Mouse (Mus musculus) E14TG2a.4 (cell line): ENCODE measurements around the gene Mnd1.

ENCODE experiments used
- H3K27me3 ChIP-seq: 2 replicates; pipeline ENCODE4 v1.6.1; 2014; ENCODE audit warnings: low read length, control low read depth; ENCODE audit not compliant: insufficient read depth
- H3K36me3 ChIP-seq: 2 replicates; pipeline ENCODE4 v1.6.1; 2014; ENCODE audit warnings: low read length, control low read depth; ENCODE audit not compliant: insufficient read depth
- H3K4me1 ChIP-seq: replicated peaks from 2 replicates; pipeline ENCODE4 v1.6.1; 2014; ENCODE audit warnings: low read depth, low read length, control low read depth
- H3K4me3 ChIP-seq: replicated peaks from 2 replicates; pipeline ENCODE4 v1.5.1; 2014; ENCODE audit warnings: mild to moderate bottlenecking, low read length
- H3K9me3 ChIP-seq: 2 replicates; pipeline ENCODE4 v1.6.1; 2014; ENCODE audit warnings: low read length, control low read depth
- CTCF ChIP-seq: conservative IDR thresholded peaks from 2 replicates; pipeline ENCODE4 v1.5.1; 2014; ENCODE audit warnings: low read length
- NANOG ChIP-seq: IDR thresholded peaks from 2 replicates; pipeline ENCODE4 v1.6.1; 2014; ENCODE audit warnings: borderline replicate concordance, low read length, mixed read lengths
- POU5F1 ChIP-seq: IDR thresholded peaks from 2 replicates; pipeline ENCODE4 v1.6.1; 2014; ENCODE audit warnings: low read length, borderline replicate concordance

The Mnd1 gene

GRCm38 (mm10) chr3:84155558-84156006, at the start of gene Mnd1:
Gene Mnd1 (minus strand): TSS chr3:84155786.
- TF ChIP-seq POU5F1 (no peak), NANOG (no peak), CTCF (peak; percentile 36)
- H3K36me3 ChIP-seq: peaks cover 24% of the 10 kb centered on the region
- no peaks in the 10 kb centered on the region for H3K27me3 ChIP-seq
- H3K9me3 ChIP-seq: peaks cover 13% of the 10 kb centered on the region
- peaks cover 22% of the 10 kb centered on the region for H3K4me1 ChIP-seq
- peak within 1 kb of the TSS; percentile 90 for H3K4me3 ChIP-seq

GRCm38 (mm10) chr3:84204640-84205039, 49.1 kb upstream of the Mnd1 start:
- Histone ChIP-seq H3K27me3 (no peaks in the 10 kb centered on the region), H3K4me1 (peaks cover 39% of the 10 kb centered on the region), H3K4me3 (no peak overlapping the region), H3K36me3 (no peaks in the 10 kb centered on the region), H3K9me3 (no peaks in the 10 kb centered on the region)
- no peak for TF ChIP-seq POU5F1
- no peak for TF ChIP-seq CTCF
- no peak for TF ChIP-seq NANOG

GRCm38 (mm10) chr3:84200559-84201420, 45.2 kb upstream of the Mnd1 start:
- no peak overlapping the region for H3K4me3 ChIP-seq
- no peak for TF ChIP-seq CTCF
- no peak for TF ChIP-seq POU5F1
- no peak for TF ChIP-seq NANOG
- H3K4me1 ChIP-seq: peaks cover 26% of the 10 kb centered on the region
- no peaks in the 10 kb centered on the region for H3K36me3 ChIP-seq
- H3K27me3 ChIP-seq: no peaks in the 10 kb centered on the region
- no peaks in the 10 kb centered on the region for H3K9me3 ChIP-seq

GRCm38 (mm10) chr3:84199516-84199915, 43.9 kb upstream of the Mnd1 start:
- TF ChIP-seq NANOG: no peak
- TF ChIP-seq POU5F1: no peak
- TF ChIP-seq CTCF: no peak
- Histone ChIP-seq H3K4me1 (peaks cover 38% of the 10 kb centered on the region), H3K4me3 (no peak overlapping the region), H3K9me3 (no peaks in the 10 kb centered on the region), H3K27me3 (no peaks in the 10 kb centered on the region), H3K36me3 (no peaks in the 10 kb centered on the region)

GRCm38 (mm10) chr3:84198229-84198628, 42.6 kb upstream of the Mnd1 start:
- H3K27me3 ChIP-seq: no peaks in the 10 kb centered on the region
- peaks cover 51% of the 10 kb centered on the region for H3K4me1 ChIP-seq
- H3K36me3 ChIP-seq: no peaks in the 10 kb centered on the region
- TF ChIP-seq CTCF (no peak), POU5F1 (no peak), NANOG (no peak)
- no peak overlapping the region for H3K4me3 ChIP-seq
- H3K9me3 ChIP-seq: no peaks in the 10 kb centered on the region

- Histone ChIP-seq H3K4me1 (peaks cover 79% of the 10 kb centered on the region), H3K36me3 (no peaks in the 10 kb centered on the region), H3K9me3 (no peaks in the 10 kb centered on the region; the same call in 1 of the 2 replicates), H3K27me3 (no peaks in the 10 kb centered on the region), H3K4me3 (peak overlapping the region; percentile 57; the same call in 1 of the 2 replicates)
- TF ChIP-seq POU5F1: no peak
- no peak for TF ChIP-seq NANOG
- no peak for TF ChIP-seq CTCF
These were observed 38.3 kb upstream of the Mnd1 start for GRCm38 (mm10) chr3:84193881-84194280.

- Histone ChIP-seq H3K9me3 (no peaks in the 10 kb centered on the region; the same call in 1 of the 2 replicates), H3K4me1 (peaks cover 95% of the 10 kb centered on the region), H3K4me3 (peak overlapping the region; percentile 82), H3K27me3 (no peaks in the 10 kb centered on the region), H3K36me3 (no peaks in the 10 kb centered on the region)
- TF ChIP-seq CTCF (no peak; the same call in 1 of the 2 replicates), NANOG (peak; percentile 32; the same call in 1 of the 2 replicates), POU5F1 (no peak)
These were observed 35.7 kb upstream of the Mnd1 start for GRCm38 (mm10) chr3:84191141-84191881.

- Histone ChIP-seq H3K36me3 (peaks cover 3% of the 10 kb centered on the region; the same call in 1 of the 2 replicates), H3K4me1 (peaks cover 93% of the 10 kb centered on the region), H3K27me3 (no peaks in the 10 kb centered on the region), H3K9me3 (no peaks in the 10 kb centered on the region; the same call in 1 of the 2 replicates), H3K4me3 (peak overlapping the region; percentile 82)
- TF ChIP-seq POU5F1: no peak
- TF ChIP-seq CTCF: no peak
- no peak for TF ChIP-seq NANOG
These were observed 35.0 kb upstream of the Mnd1 start for GRCm38 (mm10) chr3:84190513-84191061.
